Mouse (Mus musculus) hindbrain, embryonic 13.5 days (tissue): ENCODE data around the gene Ptger2. TPM values are rescaled to one million over a fixed set of nuclear protein-coding genes. Genes with fewer than 3 reads are reported as not detected.

Experiments
- microRNA counts: library from miRNA; unstranded; fragments of <30 nt; microRNA quantifications from one replicate; lab custom pipeline; 2016
- microRNA-seq: library from miRNA; unstranded; fragments of <30 nt; microRNA quantifications from one replicate; pipeline ENCODE4, GENCODE M21; 2016
- polyA plus RNA-seq: library from polyadenylated mRNA; unstranded; fragments of >200 nt; fragmentation: Nextera tagmentation; extraction: Ambion mirVana; gene quantifications from 2 replicates; pipeline ENCODE4 v1.2.1, GENCODE M21; 2015

Gene Ptger2
- polyA plus RNA-seq, 1 experiment from 2014 or later: 0.71 TPM

MicroRNA genes within 50 kb of the gene (microRNA counts, 519-probe panel; counts per million panel counts)
- 51.3 counts per million for microRNA mmu-miR-327 (lab: Ali Mortazavi, UCI)

Small RNA genes within 50 kb of the gene (microRNA-seq; reads per million reads assigned to microRNA genes)
- gene Mir327: not detected

Other genes with a start within 250 kb of the Ptger2 start
- not detected in 2 replicates for gene Gm8267, start 237.9 kb upstream of the Ptger2 start, polyA plus RNA-seq
- gene Ptgdr, start 128.8 kb upstream of the Ptger2 start, polyA plus RNA-seq: 0.16 and 0.26 TPM in 2 replicates
- gene Gpr137c, start 231.5 kb downstream of the Ptger2 start, polyA plus RNA-seq: 12.5 and 13.3 TPM in 2 replicates
- 33.8 and 34.2 TPM in 2 replicates for gene Txndc16, start 232.1 kb downstream of the Ptger2 start, polyA plus RNA-seq